Mouse (Mus musculus) brain, embryonic 14.5 days (tissue): ENCODE measurements around the gene Catsperz. TPM values are rescaled to one million over a fixed set of nuclear protein-coding genes. Genes with fewer than 3 reads are reported as not detected.

Experiments
- DNase-seq: peaks from one replicate; pipeline ENCODE4 v3.0.0-alpha.2; 2011; ENCODE audit warnings: low read depth
- CTCF ChIP-seq: fragments of 200-500 bp; IDR thresholded peaks from 2 replicates; pipeline ENCODE4 v1.5.1; 2012; ENCODE audit warnings: inconsistent platforms, mild to moderate bottlenecking, moderate library complexity, borderline replicate concordance; ENCODE audit not compliant: insufficient read depth, insufficient read length; ENCODE audit errors: extremely low read depth
- POLR2A ChIP-seq: fragments of 200-500 bp; IDR thresholded peaks from 2 replicates; pipeline ENCODE4 v1.6.1; 2012; ENCODE audit warnings: mild to moderate bottlenecking, inconsistent platforms, borderline replicate concordance; ENCODE audit not compliant: poor library complexity, insufficient read depth, insufficient read length, severe bottlenecking; ENCODE audit errors: extremely low read depth
- polyA plus RNA-seq: library from polyadenylated mRNA; depleted of rRNA; stranded (reverse); fragments of >200 nt; gene quantifications from 2 replicates; pipeline ENCODE4 v1.2.3, GENCODE M21; 2012

Gene Catsperz
- polyA plus RNA-seq, 1 experiment = 1.5 TPM

- peak; percentile 97 for DNase-seq
- no peak for TF ChIP-seq CTCF
- TF ChIP-seq POLR2A = peak; percentile 89; the same call in 1 of the 2 replicates
These were observed 16.4 kb upstream of the Catsperz start, which contains the start of gene Bad for GRCm38 (mm10) chr19:6941372-6942248. Gene Bad (plus strand): TSS chr19:6941861.

- DNase-seq = no peak
- TF ChIP-seq CTCF (no peak), POLR2A (no peak)
These were observed 15.5 kb upstream of the Catsperz start for GRCm38 (mm10) chr19:6940396-6941351.

- TF ChIP-seq CTCF = no peak
- no peak for TF ChIP-seq POLR2A
- no peak for DNase-seq
These were observed 14.2 kb upstream of the Catsperz start for GRCm38 (mm10) chr19:6939106-6940002.

GRCm38 (mm10) chr19:6937541-6938465 is 12.6 kb upstream of the Catsperz start:
- no peak for TF ChIP-seq POLR2A
- TF ChIP-seq CTCF = no peak
- DNase-seq = no peak

GRCm38 (mm10) chr19:6936299-6936698 is 11.1 kb upstream of the Catsperz start:
- no peak for DNase-seq
- TF ChIP-seq CTCF (no peak; the same call in 1 of the 2 replicates), POLR2A (no peak)

GRCm38 (mm10) chr19:6934195-6934977 is 9.2 kb upstream of the Catsperz start, which contains the start of gene Kcnk4:
Gene Kcnk4 (minus strand): TSS chr19:6934515.
- no peak for DNase-seq
- TF ChIP-seq POLR2A = no peak
- no peak for TF ChIP-seq CTCF

- no peak for TF ChIP-seq CTCF
- TF ChIP-seq POLR2A = no peak
- DNase-seq = no peak
These were observed 8.4 kb upstream of the Catsperz start for GRCm38 (mm10) chr19:6933436-6934194.

GRCm38 (mm10) chr19:6933102-6933435 is 7.9 kb upstream of the Catsperz start:
- no peak for TF ChIP-seq POLR2A
- no peak for TF ChIP-seq CTCF
- no peak for DNase-seq
